Mouse (Mus musculus) embryonic facial prominence, embryonic 10.5 days (tissue): Measurements from ENCODE around the gene Map3k9. TPM values are rescaled to one million over a fixed set of nuclear protein-coding genes. Genes with fewer than 3 reads are reported as not detected.

ENCODE experiments used
- DNase-seq: peaks from one replicate; pipeline ENCODE4 v3.0.0-alpha.2; 2017; ENCODE audit warnings: low spot score
- H3K27ac ChIP-seq: fragments of 300-500 bp; sonication (generic); replicated peaks from 2 replicates; pipeline ENCODE4 v1.5.1; 2016; ENCODE audit warnings: mild to moderate bottlenecking
- H3K27me3 ChIP-seq: fragments of 300-500 bp; sonication (generic); replicated peaks from 2 replicates; pipeline ENCODE4 v1.6.1; 2016; ENCODE audit warnings: low read depth, mild to moderate bottlenecking; ENCODE audit not compliant: poor library complexity, severe bottlenecking
- H3K36me3 ChIP-seq: fragments of 300-500 bp; sonication (generic); replicated peaks from 2 replicates; pipeline ENCODE4 v1.6.1; 2016; ENCODE audit warnings: mild to moderate bottlenecking, moderate library complexity
- H3K4me1 ChIP-seq: fragments of 300-500 bp; sonication (generic); 2 replicates; pipeline ENCODE4 v1.6.1; 2016
- H3K4me3 ChIP-seq: fragments of 300-500 bp; sonication (generic); 2 replicates; pipeline ENCODE4 v1.5.1; 2016; ENCODE audit warnings: mild to moderate bottlenecking, moderate library complexity
- H3K9me3 ChIP-seq: fragments of 300-500 bp; sonication (generic); 2 replicates; pipeline ENCODE4 v1.6.1; 2016; ENCODE audit warnings: mild to moderate bottlenecking
- WGBS: fragments of 180-500 bp; shearing (Covaris S2); methylation state at CpG from one replicate; pipeline ENCODE4 v1.1.7; 2016; 5-methylcytosine and 5-hydroxymethylcytosine counted together
- polyA plus RNA-seq: library from polyadenylated mRNA; unstranded; fragments of >200 nt; fragmentation: Nextera tagmentation; extraction: Ambion mirVana; gene quantifications from 2 replicates; pipeline ENCODE4 v1.2.1, GENCODE M21; 2016

Map3k9 gene
- polyA plus RNA-seq, 1 experiment from 2014 or later: 0.96 TPM

DNA sequence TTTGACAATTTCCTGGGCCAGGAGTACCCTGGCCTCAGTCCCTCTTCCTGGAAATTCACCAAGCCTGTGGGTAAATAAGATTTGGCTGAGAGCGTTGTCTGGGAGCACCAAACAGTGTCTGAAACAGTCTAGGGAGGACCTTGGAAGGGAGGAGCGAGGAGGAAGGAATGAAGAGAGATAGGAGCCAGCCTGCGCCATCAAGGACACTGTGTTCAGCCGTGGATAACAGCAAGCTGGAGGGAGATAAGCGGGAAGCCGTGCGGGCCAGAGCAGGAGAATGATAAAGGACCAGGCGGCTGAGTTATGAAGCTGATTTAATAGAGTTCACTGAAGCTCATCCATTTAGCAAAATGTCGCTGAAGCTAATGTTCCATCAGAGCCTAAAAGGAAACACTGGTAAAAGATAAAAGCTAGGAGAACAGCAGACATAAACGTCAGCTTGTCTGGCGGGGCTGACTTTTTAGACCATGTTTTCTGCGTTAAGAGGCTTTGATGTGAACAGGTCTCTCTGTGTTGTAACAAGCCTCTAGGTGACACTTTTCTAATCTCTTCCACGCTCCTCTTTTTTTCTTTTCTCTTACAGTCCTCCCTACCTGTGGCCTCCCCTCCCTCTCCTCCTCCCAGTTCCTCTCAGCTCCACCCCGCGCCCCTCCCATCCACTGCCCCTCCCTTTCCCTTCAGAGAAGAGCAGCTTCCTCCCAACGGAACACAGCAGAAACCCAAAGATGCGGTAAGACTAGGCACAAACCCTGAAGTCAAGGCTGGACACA, 26.0 kb upstream of the Map3k9 start:
- DNase-seq: peak; percentile 64
- Histone ChIP-seq H3K27ac (peak overlapping the region; percentile 67; the same call in 1 of the 2 replicates), H3K9me3 (no peaks in the 10 kb centered on the region), H3K27me3 (peaks cover 16% of the 10 kb centered on the region), H3K4me3 (peak overlapping the region; percentile 57), H3K36me3 (no peaks in the 10 kb centered on the region), H3K4me1 (peaks cover 25% of the 10 kb centered on the region)
- WGBS: 32% methylated on average over 17 of the region's 17 CpGs

GRCm38 (mm10) chr12:81806114-81806513, 25.1 kb upstream of the Map3k9 start:
- Histone ChIP-seq H3K4me1 (peaks cover 25% of the 10 kb centered on the region), H3K27me3 (peaks cover 16% of the 10 kb centered on the region), H3K27ac (no peak overlapping the region), H3K4me3 (no peak overlapping the region), H3K36me3 (no peaks in the 10 kb centered on the region), H3K9me3 (no peaks in the 10 kb centered on the region)
- DNase-seq: no peak
- WGBS: 90% methylated on average over 5 of the region's 5 CpGs

DNA sequence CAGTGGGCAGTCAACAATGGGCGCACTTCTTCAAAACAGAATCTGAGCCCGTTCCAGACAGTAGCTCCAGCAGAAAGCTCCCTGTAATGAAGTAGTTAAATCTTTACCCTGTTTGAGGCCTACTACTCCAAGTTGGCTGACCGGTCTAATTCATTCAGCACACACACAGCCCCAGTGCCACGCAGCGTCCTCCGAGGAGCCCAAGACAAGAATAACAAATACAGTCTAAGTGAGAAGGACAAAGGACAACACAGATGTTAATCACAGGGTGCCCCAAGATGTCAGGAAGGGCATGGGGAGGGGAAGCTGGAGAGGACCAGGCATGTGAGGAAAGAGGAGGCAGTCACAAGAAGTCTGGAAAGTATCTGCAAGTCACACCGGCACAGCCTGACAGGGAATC, 22.8 kb upstream of the Map3k9 start:
- Histone ChIP-seq H3K36me3 (no peaks in the 10 kb centered on the region), H3K4me1 (peaks cover 22% of the 10 kb centered on the region), H3K9me3 (no peaks in the 10 kb centered on the region), H3K27ac (no peak overlapping the region), H3K27me3 (peaks cover 16% of the 10 kb centered on the region), H3K4me3 (no peak overlapping the region)
- peak; percentile 39 for DNase-seq
- WGBS: 37% methylated on average over 7 of the region's 7 CpGs

DNA sequence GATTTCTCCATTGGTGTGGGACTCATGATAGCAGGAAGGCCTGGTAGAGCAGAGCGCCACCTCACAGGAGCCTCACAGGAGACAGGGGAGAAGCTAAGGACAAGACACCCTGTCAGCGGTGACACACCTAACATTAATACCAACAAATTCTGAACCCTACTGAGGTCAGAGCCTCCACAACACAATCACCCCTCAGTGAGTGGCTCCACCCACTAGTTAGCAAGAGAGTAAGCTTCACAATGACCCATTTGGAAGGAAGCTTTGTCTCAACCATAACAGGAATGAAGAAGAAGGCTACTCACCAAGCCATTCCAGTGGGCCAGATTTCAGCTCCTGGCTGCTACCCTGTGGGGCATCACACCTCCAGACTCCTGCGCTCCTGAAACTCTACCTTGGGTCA, 22.0 kb upstream of the Map3k9 start:
- Histone ChIP-seq H3K36me3 (no peaks in the 10 kb centered on the region), H3K4me1 (peaks cover 20% of the 10 kb centered on the region), H3K27ac (no peak overlapping the region), H3K4me3 (no peak overlapping the region), H3K27me3 (peaks cover 14% of the 10 kb centered on the region; the same call in 1 of the 2 replicates), H3K9me3 (no peaks in the 10 kb centered on the region)
- 95% methylated on average over 3 of the region's 3 CpGs for WGBS
- DNase-seq: no peak

- Histone ChIP-seq H3K4me1 (peaks cover 5% of the 10 kb centered on the region), H3K36me3 (no peaks in the 10 kb centered on the region), H3K27me3 (peaks cover 4% of the 10 kb centered on the region; the same call in 1 of the 2 replicates), H3K4me3 (no peak overlapping the region), H3K9me3 (no peaks in the 10 kb centered on the region), H3K27ac (no peak overlapping the region)
- WGBS: 83% methylated on average over 9 of the region's 9 CpGs
- no peak for DNase-seq
Measured at GRCm38 (mm10) chr12:81801134-81801533, 20.2 kb upstream of the Map3k9 start.

DNA sequence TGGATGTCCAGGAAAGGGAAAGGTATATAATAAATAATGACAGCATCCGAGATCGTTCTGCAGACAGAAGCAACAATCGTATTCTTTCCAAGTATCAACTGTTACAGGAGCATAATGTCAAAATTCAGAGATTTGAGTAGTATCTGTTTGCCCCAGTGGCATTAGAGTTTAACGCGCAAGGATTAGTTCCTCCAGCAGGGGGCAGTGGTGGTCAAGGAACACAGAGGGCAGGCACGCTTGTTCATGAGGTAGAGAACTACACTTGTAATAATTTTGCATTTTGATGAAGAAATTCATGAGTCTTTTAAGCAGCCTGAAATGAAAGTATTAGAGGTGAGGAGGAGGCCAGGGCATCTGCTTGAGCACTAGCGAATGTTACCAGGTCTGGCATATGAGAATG, 15.6 kb upstream of the Map3k9 start:
- WGBS: 10% methylated on average over 7 of the region's 7 CpGs

GRCm38 (mm10) chr12:81792511-81793218, 11.7 kb upstream of the Map3k9 start:
- Histone ChIP-seq H3K36me3 (no peaks in the 10 kb centered on the region), H3K4me3 (no peak overlapping the region), H3K27me3 (no peaks in the 10 kb centered on the region), H3K27ac (no peak overlapping the region), H3K4me1 (no peaks in the 10 kb centered on the region; the same call in 1 of the 2 replicates), H3K9me3 (no peaks in the 10 kb centered on the region)
- WGBS: 68% methylated on average over 6 of the region's 6 CpGs
- DNase-seq: no peak

More for the DNA sequence above, 15.6 kb upstream of the Map3k9 start:
- H3K27me3 ChIP-seq: no peaks in the 10 kb centered on the region
- H3K27ac ChIP-seq: no peak overlapping the region
- no peaks in the 10 kb centered on the region for H3K4me1 ChIP-seq
- DNase-seq: peak; percentile 87
- no peaks in the 10 kb centered on the region for H3K36me3 ChIP-seq
- no peak overlapping the region for H3K4me3 ChIP-seq
- no peaks in the 10 kb centered on the region for H3K9me3 ChIP-seq

DNA sequence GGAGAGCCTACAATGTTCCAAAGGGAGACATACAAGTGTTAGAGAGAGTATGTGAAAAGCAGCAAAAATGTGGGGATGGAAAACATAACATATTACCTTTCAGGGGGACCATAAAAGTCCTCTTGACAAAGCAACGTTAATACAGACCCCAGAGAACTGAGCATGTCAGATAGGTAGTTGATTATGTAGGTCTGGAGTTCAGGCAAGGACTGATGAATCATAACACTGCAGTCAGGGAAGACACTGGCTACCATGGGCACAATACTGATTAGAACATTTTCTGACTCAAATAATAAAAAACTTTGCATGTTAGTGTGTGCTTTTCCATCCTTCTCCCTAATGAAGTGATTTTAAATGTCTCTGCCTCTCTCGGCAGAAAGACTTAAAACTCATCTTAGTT, 8.5 kb upstream of the Map3k9 start:
- no peak for DNase-seq

GRCm38 (mm10) chr12:81788672-81789084, 7.7 kb upstream of the Map3k9 start:
- Histone ChIP-seq H3K9me3 (no peaks in the 10 kb centered on the region), H3K27ac (no peak overlapping the region), H3K27me3 (0 out of 2 replicates have a peak, but pooled peaks cover under 1% of the 10 kb centered on the region), H3K4me3 (no peak overlapping the region), H3K4me1 (no peaks in the 10 kb centered on the region; the same call in 1 of the 2 replicates), H3K36me3 (no peaks in the 10 kb centered on the region)
- DNase-seq: peak; percentile 92
- WGBS: 7% methylated on average over 9 of the region's 9 CpGs

More for the DNA sequence above, 8.5 kb upstream of the Map3k9 start:
- no peak overlapping the region for H3K4me3 ChIP-seq
- H3K27ac ChIP-seq: no peak overlapping the region
- H3K4me1 ChIP-seq: no peaks in the 10 kb centered on the region; the same call in 1 of the 2 replicates
- no peaks in the 10 kb centered on the region for H3K27me3 ChIP-seq
- no peaks in the 10 kb centered on the region for H3K36me3 ChIP-seq
- 69% methylated on average over 2 of the region's 2 CpGs for WGBS
- no peaks in the 10 kb centered on the region for H3K9me3 ChIP-seq

DNA sequence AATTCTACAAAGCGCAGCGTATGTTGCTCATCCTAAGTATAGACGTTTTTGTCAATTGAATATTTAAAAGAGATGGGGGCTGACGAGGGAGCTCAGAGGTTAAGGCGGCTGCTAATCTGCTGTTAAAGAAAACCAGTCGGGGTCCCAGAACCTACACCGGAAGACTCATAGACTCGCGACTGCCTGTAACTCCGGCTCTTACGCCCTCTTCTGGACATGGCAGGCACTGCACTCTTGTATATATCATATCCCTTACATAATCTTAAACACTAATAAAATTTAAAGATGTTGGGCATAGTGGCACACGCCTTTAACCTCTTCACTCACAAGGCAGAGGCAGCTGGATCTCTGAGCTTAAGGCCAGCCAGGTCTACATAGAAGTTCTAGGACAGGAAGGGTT, 6.3 kb upstream of the Map3k9 start:
- no peaks in the 10 kb centered on the region; the same call in 1 of the 2 replicates for H3K4me1 ChIP-seq
- H3K27ac ChIP-seq: no peak overlapping the region
- no peak overlapping the region for H3K4me3 ChIP-seq
- peaks cover 14% of the 10 kb centered on the region for H3K27me3 ChIP-seq
- 49% methylated on average over 12 of the region's 12 CpGs for WGBS
- H3K9me3 ChIP-seq: no peaks in the 10 kb centered on the region
- DNase-seq: peak; percentile 28
- no peaks in the 10 kb centered on the region for H3K36me3 ChIP-seq

GRCm38 (mm10) chr12:81783301-81783700, 2.3 kb upstream of the Map3k9 start:
- DNase-seq: no peak
- H3K9me3 ChIP-seq: no peaks in the 10 kb centered on the region
- no peak overlapping the region for H3K27ac ChIP-seq
- H3K4me1 ChIP-seq: peaks cover 18% of the 10 kb centered on the region
- no peaks in the 10 kb centered on the region for H3K36me3 ChIP-seq
- H3K27me3 ChIP-seq: peaks cover 46% of the 10 kb centered on the region
- no peak overlapping the region for H3K4me3 ChIP-seq
- 76% methylated on average over 4 of the region's 4 CpGs for WGBS

GRCm38 (mm10) chr12:81782606-81783005, 1.6 kb upstream of the Map3k9 start:
- Histone ChIP-seq H3K27ac (no peak overlapping the region), H3K27me3 (peaks cover 52% of the 10 kb centered on the region), H3K36me3 (no peaks in the 10 kb centered on the region), H3K9me3 (no peaks in the 10 kb centered on the region), H3K4me1 (peaks cover 22% of the 10 kb centered on the region), H3K4me3 (no peak overlapping the region)
- no peak for DNase-seq
- 91% methylated on average over 6 of the region's 6 CpGs for WGBS
